Mouse (Mus musculus) retina, postnatal 7 days (tissue): ENCODE measurements around the gene Mmp9.
A peak's percentile ranks its signal among the peaks of the same experiment; 100 is the strongest.

Experiments
- DNase-seq: peaks from one replicate; pipeline ENCODE4 v3.0.0-alpha.2; 2012; ENCODE audit warnings: low read depth, low spot score

The Mmp9 gene

DNA sequence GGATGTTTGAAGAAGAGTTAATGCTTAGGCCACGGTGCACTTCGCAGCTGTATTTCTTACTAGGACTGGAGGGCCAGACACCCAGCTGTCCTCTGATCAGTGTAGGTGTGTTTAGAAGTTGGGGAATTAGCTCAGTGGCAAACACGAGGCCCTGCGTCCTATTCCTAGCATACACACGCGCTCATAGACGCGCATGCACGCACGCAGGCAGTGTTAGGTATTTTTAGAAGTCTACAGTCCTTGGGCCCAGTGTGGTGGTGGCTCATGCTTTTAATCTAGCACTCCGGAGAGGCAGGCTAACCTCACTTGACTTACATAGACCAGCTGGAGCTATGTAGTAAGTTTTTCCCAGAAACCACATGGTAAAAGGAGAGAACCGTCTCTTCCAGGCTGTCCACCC lies 28.4 kb upstream of the Mmp9 start:
- no peak for DNase-seq

DNA sequence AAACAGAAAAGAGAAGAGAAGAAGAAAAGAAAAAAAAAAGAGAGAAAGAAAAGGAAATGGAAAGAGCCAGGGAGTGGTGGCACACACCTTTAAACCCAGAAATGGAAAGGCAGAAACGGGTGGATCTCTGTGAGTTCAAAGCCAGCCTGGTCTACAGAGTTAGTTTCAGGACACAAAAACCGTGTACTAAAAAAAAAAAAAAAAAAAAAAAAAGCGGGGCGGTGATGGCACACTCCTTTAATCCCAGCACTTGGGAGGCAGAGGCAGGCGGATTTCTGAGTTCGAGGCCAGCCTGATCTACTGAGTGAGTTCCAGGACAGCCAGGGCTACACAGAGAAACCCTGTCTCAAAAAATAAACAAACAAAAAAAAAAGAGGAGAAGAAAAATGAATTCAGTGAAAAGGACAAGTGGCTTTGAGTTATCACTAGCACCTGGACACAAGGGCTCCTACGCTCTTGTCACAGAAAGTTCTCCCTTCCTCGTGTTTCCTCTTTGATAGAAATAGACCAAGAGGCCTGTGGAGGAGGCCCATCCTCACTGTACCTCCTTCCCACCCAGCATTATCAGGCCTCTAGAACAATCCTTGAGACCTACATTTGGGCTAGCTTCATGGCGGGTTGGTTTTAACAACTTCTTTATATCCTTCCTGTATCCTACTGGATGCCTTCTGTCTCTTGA lies 27.7 kb upstream of the Mmp9 start:
- DNase-seq = no peak

DNA sequence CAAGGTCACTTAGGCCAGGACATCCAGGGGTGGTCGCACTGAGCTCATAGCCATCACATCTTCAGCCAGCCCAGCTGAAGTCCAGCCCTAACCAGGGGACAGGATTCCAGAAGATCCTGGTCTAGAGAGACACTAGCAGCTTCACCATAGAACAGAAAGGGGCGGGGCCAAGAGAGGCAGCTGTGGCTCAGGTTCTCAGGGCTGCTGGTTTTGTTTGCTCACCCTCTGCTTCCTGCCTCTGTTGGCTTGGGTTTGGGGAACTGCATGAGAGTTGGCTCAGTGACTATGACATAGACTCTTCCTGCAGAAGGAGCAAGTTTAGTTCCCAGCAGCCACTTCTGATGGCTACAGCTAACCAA lies 27.2 kb upstream of the Mmp9 start:
- DNase-seq = no peak

DNA sequence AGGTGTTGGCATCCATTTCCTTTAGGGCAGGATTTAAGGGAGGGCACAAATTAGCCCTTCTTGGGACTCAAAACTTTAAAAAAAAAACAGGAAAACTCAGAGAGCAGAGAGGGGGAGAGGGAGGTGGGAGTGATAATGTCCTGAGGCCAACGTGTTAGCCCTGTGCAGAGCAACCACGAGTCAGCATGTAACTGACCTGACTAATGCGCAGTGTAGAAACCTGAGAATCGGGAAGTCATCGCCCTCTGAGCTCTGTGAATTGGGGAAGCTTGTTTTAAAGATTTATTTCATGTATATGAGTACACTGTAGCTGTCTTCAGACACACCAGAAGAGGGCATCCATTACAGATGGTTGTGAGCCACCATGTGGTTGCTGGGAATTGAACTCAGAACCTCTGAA lies 23.8 kb upstream of the Mmp9 start:
- DNase-seq = no peak

DNA sequence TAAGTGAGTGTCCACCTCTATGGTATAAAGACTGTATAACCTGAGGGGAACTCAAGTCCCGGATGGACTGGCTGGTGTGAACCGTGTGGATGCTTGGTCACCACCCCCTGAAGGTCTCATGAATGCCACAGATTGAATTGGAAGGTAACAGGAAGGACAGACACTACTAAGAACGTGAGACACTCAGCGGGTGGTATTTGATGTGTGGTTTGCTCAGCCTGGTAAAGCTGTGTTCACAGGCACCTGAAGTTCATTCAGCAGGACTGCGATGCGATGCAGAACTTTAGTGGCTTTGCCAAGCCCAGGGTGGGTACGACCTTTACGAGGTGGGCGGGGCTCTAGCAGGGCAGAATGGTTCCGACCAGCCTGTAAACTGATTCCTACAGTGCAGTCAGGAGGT lies 23.2 kb upstream of the Mmp9 start:
- DNase-seq = no peak

DNA sequence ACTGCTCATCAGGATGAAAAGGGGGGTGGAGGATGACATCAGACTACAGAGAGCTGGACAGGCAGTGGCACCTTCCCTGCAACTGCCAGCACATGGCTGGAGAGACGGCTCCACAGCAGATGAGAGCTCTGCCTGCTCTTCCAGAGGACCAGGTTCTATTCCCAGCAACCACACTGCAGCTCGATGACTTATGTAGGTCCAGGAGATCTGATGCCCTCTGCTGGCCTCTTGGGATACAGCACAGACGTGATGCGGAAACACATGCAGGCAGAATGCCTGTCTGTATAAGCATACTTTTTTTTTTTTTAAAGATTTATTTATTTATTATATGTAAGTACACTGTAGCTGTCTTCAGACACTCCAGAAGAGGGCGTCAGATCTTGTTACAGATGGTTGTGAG lies 22.3 kb upstream of the Mmp9 start:
- no peak for DNase-seq

DNA sequence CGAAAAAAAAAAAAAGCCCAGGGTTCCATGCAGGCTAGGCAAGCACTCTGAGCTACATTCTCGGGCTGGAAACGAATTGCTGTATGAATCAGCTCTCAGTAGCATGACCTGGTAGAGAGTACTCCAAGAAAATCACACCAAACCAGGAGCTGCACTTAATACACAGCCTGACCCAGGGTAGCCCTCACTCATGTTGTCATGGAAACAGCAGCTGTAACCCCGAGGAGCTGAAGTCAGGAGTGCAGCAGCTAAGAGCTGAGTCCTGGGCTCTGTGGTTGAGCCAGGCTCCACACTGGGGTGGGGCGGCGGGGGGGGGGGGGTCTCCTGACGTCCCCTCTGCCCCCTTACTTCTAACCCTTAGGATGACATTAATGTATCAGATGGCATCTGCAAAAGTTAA lies 18.6 kb upstream of the Mmp9 start:
- no peak for DNase-seq

DNA sequence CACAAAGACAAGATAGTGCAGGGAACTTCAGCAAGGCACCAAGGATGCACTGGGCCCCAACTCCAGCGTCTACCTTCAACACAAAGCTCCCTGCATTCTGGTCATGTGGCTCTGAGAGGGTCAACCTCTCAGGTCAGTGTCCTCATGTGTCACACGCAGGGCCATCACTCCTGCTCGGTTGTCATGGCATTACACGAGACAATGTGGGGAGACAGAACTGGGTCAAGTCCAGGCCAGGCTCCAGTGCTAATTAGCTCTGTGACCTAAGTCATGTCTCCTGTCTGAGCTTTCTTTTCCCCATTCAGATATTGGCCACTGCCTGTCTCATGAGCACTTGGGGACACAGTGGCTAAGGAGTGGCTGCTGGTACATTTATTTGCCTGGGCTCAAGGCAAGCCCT lies 17.3 kb upstream of the Mmp9 start:
- DNase-seq = no peak

DNA sequence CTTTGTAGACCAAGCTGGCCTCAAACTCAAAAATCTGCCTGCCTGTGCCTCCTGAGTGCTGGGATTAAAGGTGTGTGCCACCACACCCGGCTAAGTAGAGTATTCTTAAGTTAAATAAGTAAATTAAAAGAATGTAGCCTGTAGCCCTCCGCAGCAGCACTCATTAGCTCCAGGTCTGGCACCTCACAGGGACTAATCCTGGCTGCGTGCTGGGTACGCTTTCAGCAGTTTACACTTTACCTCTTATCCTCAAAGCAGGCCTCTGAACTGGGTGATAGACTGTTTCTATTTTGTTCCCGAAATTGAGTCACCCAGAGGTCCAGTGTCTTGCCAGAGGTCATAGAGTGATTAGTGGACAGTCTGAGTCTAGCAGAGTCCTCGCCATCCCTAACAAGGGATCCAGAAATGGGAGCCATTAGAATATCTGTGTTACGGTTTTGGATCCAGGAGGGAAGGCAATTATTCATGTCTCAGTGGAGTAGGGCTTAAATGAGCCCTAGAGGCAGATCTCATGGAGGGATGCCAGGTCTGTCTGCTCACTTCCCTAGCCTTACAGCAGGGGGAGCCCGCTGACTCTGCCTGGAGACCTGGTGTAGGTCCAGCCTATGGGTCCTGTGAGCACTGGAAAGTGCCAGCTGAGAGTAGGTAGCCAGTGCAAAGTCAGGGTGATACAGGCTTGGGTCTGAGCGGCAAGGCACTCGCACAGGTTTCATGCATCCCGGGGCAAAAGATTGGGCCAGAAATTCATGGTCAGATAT lies 16.3 kb upstream of the Mmp9 start:
- peak; percentile 69 for DNase-seq

DNA sequence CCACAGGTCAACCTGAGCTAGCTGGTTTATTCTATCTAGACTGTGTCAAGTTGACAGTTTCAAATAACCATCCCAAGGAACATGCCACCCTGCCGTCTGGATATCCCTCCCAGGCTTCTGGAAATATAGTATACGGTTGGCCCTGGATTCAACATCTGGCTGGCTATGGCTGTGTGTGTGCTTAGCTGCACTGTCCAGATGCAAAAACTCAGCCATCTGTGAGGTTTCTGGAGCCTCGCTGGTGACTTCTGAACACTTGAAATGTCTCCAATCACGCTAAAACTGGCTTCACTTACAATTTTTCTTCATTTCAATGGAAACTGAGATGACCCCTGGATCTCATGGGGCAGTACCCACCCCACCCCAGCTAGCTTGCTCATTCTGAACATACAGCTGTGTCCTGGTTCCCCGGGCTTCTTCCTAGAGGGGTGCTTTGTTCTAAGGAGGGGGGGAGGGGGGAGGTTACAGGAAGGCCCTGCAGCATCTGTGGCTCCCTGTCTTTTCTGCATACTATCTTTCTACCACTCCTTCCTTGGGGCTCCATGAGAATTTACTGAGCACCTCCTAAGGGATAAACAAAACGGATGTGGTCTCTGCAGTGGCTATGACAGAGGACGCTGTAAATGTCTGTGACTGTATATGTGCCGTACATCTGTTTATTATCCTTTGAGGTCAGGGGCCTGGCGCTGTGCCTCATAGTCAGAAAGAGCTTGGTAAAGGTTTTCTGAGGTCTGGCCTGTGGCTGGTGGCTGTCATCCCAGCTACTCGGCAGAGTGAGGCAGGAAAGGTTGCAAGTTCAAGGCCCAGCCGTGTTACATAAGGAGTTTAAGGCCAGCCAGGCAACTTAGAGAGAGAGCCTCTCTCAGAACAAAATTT lies 9.6 kb upstream of the Mmp9 start:
- DNase-seq = no peak

DNA sequence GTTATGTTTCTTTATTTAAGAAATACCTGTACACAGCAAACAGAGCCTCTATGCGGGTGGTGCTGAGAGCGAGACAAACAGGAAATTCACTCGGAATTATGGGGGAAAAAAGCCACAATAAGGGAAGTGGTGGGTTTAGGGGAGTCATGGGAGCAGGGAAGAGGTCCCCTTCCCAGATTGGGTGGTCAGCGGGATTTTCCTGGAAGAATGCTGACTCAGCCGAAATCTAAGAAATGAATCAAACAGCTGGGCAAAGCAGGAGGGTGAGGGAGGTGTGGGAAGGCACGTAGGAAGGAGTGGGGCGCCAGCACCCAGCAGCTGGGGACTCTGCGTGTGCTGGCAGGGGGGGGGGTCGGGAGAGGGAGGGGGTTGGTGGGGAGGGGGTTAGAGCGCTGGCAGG lies 7.0 kb upstream of the Mmp9 start:
- DNase-seq = no peak

DNA sequence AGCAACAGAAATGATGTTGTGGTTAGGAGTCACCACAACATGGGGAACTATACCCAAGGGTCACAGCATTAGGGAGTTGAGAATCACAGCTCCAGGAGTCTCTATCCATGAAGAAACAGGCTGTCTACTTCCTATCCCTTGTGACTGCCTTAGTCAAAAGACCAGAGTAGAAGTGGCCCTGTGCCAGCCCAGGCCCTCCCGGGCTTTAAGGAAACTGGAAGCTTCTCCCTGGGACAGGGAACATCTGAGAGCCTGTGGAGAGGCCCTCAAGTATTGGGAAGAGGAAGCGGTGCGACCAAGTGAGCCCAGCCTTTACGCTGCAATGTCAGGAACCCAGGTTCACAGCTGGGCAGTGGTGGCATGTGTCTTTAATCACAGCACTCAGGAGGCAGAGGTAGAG lies 4.6 kb upstream of the Mmp9 start:
- DNase-seq = no peak

DNA sequence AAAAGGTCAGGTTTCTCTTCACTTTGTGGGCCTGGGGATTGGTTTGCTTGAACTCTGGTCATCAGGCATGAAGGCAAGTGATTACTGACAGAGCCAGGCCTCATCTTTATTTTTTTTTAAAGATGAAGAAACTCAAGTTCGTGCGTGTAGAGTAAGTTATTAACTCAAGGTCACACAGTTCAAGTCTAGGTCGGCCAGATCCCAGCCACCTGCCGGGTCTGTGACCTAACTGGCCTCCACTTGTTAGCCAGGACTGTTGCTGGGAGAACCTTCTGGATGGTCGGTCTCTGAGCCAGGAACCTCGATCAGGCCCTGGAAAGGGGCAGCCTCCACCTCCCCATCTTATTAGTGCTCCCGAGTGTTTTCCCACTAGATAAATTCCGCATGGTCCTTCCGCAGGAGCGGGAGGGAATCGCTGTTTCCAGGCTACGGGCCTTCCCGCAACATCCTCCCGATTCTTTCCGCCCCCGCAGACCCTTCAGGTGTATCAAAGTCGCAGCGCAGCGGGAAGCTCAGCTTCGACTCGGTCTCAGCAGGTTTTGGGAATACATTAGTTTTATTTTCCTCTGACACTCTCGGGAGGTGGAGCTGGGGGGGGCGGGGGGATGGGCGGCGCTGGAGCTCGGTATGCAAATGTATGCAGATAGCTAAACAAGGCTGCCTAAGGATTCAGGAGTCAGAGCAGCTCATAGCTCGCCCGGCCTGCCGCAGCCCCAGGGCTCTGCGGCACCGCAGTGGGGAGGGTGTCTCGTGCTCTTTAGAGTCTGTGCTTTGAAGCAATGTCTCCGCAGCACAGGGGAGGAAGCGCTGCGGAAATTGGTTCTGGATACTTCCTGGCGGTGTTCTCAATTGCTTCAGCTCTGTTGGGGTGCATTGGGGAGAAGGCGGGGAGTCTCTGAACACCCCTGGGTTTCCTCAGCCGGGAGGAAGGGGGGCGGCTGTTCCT lies 2.2 kb upstream of the Mmp9 start:
- no peak for DNase-seq

DNA sequence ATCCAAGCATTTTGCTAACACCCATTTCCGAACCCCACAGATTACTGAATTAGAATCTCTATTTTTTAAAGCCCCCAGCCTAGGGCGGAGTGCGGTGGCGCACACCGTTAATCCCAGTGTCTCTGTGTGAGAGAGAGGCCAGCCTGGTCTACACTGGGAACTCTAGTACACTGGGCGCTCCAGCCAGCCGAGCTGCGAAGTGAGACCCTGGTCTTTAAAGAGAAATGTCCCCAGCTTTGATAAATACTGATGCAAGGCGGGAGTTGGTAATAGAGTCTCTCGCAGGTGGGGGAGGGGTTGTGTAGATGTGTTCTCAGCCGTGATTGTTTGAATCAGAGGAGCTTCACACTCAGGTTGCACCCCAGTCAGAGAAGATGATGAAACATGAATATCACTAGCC lies 1.5 kb upstream of the Mmp9 start:
- DNase-seq = no peak

DNA sequence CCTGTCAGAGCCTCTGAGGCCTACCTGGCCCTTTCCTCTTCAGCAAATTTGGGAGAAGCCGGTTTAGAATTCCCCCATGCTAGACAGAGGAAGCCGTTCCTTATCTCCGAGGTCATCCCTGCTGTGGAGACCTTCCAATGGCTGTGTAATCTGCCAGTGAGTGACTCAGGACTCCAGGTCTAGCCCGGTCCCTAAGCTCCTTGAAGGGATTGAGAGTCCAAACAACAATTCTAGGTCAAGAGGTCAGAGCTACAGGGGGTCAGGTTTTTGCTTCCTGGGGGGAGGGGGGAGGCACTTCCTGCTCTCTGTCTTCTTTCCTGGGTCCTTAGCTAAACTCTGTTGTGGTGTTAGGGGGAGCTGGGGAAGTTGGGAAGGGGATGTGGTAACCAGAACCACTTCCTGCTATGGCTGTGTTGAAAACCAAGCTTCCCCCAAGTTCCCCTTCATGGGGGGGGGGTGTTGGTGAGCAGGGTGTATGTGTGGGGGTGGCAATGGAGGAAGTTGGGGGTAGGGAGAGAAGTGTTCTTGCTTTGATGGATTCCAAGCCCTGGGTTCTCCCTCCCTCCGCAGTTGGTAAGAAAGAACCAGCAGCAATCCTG lies 2.2 kb downstream of the Mmp9 start:
- DNase-seq = no peak

DNA sequence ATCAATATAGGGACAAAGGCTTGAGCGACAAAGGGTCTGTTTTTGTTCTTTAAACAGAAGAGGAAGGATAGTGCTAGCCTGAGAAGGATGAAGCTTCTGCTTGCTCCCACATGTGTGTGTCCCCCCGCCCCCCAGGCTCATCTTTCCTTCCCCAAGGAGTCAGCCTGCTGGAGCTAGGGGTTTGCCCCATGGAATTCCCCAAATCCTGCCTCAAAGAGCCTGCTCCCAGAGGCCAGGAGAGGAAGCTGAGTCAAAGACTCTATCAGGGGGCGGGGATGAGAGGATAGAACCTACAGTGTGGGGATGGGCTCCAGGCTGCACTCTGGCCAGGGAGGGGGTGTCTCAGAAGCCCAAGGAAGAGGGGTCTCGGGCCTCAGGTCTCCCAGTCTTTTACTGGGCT lies 6.9 kb downstream of the Mmp9 start:
- no peak for DNase-seq

DNA sequence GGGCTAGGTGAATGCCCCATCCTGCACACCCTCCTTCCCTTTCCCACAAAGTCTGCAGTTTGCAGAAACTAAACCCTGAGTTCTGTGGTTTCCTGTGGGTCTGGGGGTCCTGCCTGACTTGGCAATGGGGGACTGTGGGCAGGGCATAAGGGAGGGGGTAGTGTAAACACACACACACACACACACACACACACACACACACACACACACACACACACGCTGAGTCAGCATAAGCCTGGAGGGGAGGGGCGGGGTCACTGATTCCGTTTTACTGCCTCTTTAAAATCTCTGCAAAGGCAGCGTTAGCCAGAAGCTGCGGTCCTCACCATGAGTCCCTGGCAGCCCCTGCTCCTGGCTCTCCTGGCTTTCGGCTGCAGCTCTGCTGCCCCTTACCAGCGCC lies 7.3 kb downstream of the Mmp9 start:
- no peak for DNase-seq

DNA sequence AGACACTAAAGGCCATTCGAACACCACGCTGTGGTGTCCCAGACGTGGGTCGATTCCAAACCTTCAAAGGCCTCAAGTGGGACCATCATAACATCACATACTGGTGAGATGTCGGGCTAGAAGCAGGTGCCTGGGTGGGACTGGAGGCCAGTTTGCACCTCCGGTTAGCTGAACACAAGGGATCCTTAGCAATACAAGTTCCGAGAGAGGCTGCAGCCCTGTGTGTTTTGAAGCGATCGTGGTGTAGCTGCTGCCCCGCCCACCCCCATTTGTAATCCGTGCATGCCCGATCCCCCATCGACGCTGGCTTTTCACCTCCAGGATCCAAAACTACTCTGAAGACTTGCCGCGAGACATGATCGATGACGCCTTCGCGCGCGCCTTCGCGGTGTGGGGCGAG lies 8.4 kb downstream of the Mmp9 start:
- DNase-seq = no peak

DNA sequence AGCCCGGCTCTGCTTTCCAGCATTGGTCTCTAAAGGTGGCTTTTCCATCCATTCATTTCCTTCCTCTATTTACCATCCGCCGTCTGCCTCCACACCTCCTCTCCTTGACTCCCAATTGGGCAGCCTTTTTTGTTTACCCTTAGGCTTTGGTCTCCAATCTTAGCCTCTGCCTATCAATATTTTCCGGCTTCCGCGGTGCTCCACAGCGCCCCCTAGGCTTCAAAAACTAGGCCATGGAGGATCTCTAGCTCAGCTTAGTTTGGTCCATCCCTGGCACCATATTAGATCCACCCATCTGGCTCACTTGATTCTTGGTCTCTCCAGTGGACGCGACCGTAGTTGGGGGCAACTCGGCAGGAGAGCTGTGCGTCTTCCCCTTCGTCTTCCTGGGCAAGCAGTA lies 9.9 kb downstream of the Mmp9 start:
- DNase-seq = no peak

DNA sequence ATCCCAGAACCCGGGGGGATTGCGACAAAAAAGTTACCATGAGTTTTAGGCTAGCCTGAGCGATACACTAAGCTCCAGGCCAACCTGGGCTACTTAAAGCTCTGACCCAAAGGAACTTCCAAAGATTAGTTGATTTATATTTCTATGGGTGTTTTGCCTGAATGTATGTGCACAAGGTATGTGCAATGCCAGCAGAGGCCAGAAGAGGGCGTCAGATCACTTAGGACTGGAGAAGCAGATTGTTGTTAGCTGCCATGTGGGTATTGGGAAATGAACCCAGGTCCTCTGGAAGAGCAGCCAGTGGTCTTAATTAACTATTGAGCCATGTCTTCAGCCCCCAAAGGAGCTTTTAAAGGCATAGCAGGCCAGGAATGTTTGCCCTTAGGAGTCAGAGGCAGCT lies 11.2 kb downstream of the Mmp9 start:
- no peak for DNase-seq

DNA sequence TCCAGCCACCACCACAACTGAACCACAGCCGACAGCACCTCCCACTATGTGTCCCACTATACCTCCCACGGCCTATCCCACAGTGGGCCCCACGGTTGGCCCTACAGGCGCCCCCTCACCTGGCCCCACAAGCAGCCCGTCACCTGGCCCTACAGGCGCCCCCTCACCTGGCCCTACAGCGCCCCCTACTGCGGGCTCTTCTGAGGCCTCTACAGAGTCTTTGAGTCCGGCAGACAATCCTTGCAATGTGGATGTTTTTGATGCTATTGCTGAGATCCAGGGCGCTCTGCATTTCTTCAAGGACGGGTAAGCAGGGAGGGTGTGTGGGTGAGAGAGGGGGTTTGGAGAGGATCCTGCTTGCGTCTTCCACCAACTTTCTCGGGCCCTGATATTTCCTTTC lies 11.9 kb downstream of the Mmp9 start:
- no peak for DNase-seq
